Mouse (Mus musculus): ENCODE measurements around the gene Nnmt.

Gene Nnmt

DNA sequence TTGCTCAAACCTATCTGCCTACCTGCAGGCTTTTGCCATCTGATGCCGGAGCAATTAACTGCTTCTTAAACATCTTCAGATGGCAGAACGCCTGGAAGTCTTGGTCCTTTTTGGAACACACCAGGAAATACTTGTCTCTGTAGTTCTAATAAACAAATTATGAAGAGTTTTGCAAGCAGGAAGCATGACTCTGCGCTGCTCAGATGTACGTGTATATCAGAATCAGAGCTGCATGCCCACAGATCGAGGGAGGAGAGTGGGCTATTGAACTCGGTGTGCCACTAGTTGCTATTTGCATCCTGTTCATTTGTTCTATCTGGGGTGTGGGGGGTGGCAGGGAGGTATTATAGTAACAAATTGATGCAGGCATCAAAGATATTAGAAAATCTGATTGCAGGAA lies 28.2 kb upstream of the Nnmt start:
- DNase-seq, result no peak

DNA sequence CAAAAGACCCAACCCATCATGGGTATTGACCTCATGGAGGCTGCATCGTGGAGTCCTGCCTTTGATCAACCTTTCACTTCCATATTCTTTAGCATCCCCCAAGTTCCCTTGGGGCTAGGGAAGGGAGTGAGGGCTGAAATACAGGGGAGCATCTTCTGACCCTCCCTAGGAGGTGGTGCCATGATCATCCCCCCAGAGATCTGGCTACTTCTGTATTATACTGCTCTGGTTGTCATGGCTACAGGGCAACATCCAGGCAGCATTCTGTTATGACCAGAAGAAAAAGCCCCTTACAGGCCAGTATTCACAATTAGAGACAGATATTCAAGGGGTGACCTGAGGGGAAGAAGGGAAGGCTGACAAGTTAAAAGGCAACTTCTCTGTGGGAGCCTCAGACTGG lies 14.3 kb upstream of the Nnmt start:
- no peak for DNase-seq

DNA sequence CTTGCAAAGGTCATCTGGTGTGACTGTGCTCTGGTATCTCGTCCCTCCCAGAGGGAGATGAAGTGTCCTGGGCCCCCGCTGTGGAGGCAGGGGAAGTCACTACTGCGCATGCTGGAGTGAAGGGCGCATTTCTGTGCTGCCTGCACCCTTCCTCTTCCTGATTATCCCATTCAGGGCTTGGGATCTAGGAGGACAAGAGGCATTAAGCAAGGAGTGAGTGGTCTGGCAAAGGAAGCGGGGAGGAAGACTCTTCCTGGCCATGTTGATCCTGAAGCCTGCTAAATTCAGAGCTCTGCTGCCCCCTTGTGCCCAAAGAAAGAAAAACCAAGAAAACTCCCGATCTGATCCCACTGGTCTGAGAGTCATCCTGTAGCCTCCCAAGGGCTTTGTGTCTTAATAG lies 13.6 kb upstream of the Nnmt start:
- DNase-seq, result peak; percentile 76

DNA sequence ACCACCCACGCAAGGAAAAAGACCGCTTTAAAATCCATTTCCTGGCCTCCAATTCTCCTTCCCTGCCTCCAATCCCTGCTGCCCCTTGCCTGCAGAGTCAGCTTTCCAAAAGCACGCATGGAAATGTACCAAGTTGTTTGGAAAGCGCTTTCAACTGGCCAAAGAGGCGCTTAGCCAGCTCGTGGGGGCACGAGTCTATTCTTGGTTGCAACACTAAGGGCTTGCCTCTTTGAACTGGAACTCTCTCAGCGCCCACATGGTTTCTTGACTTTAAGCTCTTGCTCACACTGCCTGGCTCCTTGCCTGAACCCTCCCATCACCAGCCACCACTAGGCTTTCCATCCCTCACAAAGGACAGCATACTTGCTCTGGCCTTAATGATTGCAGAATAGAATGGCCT lies 13.2 kb upstream of the Nnmt start:
- DNase-seq, result peak; percentile 28

DNA sequence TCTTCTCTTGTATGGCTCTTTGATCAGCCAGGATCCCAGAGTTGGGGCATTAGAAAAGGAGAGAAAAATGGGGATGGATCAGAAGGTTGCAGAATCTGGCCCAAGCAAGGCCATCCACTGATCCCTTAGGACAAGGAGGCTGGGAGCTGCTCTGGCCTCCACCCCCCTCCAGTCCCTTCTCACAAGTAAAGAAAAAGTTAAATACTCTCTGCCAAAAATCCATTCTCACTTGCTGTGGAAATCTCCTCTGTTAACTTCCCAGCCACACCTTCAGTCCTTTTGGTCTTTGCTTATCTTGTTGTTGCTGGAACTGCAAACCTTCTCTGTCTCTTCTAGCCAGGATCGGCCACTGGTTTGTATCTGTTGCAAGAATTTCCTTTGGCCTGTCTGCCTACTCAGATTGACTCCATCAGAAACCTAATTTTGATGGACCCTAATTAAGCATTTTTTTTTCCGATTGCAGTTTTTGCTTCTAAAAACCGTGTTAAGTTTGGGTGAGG lies 12.6 kb upstream of the Nnmt start:
- no peak for DNase-seq

DNA sequence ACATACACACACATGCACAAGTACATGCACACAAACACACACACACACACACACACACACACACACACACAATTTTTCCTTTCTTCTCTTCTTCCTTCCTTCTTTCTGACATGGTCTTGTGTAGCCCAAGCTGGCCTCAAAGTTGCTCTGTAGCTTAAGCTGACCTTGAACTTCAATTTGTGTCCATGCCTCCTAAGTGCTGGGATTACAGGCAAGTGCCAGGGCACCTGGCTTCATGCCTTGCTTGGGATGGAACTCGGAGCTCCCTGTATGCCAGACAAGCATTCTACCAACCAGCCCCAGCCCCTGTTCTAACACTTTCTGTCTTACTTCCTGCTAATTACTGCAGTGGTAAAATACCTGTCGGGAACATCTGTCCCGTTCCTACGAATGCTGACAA lies 8.3 kb upstream of the Nnmt start:
- no peak for DNase-seq

DNA sequence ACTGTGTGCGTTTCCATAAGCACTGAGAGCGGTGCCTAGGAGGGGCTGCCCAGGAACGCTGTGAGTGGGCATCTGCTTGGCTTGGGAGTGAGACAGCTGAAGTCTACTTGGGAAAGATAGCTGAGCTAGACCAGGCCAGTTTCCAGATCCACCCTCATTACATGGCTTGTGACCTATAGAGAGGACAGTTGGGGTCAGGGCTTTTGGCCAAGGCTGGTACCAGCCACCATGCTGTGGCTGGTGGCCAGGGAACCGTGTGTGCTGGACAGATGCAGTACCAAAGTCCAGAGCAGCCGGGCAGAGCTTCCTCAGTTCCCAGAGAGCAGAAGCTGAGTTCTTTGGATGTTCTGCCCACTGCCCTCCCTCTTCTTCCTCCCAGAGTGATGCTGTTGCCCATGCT lies 7.6 kb upstream of the Nnmt start:
- DNase-seq, result peak; percentile 18

DNA sequence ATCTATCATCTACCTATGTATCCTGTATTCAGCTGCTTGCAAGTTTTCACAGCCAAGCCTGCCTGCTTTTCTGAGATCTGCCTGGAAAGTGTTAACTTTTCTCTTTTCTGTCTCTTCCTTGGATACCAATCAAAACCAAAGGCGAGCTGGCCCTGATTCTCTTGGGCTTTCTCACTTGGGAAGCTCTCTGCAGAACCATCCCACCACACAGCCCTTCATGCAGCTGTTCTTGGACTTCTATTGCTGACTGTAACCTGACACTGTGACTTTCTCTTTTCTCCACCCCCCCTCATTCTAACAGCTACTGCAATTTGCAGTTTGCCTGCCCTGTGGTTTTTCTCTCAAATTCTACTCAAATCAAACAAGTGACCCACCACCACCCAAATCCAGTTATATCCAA lies 6.1 kb upstream of the Nnmt start:
- DNase-seq, result no peak

DNA sequence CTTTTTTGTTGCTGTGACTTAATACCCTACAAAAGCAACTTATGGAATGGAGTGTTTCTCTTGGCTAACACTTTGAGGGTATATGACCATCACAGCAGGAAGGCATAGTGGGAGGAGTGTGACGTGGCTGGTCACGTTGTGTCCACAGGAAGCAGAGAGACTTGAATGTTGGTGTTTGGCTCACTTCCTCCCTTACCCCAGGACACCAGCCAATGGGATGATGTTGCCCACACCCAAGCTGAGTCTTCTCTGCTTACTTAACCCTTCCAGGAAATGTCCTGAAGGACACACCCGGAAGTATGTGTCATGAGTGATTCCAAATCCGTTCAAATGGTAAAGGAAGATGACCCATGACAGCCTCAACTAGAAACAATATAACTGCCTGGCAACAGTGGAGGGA lies 4.8 kb upstream of the Nnmt start:
- no peak for DNase-seq

DNA sequence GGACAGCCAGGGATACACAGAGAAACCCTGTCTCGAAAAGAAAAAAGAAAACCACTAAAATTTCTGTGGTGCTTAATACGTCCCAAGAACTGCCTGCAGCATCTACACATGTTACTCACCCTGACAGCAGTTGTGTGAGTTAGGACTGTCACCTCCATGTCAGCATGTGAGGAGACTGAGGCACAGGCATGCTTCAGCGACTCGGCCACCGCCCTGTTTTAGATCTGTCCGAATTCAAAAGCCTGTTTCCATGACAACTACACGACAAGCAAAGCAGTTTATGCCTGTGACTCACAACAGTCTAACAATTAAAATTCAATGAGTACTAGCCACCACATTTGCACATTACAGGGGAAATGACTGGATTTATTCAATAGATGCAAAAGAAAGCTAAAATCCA lies 2.5 kb upstream of the Nnmt start:
- no peak for DNase-seq

DNA sequence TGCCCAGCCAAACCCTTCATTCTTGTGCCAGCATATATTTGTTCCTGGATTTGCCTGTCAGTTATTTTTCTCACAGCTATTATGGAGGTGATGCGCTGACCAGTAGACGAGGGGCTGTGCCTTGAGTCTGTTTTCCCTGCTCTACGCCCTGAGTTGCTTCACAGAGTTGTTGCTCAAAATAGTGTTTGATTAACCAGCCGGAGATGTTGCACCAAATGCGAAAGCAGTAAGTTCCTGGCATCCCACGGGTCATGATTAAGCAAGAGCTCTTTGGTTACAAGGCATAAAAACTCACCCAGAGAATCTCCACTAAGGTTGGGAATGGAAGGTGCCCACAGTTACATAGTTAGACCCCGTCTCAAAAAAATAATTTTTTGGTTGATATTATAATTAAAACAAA lies 1.2 kb upstream of the Nnmt start:
- no peak for DNase-seq

DNA sequence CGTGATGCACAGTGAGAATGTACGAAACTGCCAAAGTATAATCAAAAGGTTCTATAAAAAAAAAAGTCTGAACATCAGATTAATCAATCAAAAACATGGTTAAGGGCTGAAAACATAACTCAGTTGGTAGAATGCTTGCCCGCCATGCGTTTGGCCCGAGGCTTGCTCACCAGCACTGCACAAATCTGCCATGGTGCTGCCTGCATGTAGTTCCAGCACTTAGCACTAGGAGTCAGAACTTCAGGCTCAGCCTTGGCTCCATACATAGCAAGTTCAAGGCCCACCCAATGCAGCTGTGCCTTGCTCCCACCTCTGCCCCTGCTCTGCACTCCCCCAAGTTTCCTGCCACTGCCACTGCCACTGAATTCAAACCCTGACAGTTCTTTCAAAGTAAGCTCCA lies 744 bp upstream of the Nnmt start:
- DNase-seq, result no peak

DNA sequence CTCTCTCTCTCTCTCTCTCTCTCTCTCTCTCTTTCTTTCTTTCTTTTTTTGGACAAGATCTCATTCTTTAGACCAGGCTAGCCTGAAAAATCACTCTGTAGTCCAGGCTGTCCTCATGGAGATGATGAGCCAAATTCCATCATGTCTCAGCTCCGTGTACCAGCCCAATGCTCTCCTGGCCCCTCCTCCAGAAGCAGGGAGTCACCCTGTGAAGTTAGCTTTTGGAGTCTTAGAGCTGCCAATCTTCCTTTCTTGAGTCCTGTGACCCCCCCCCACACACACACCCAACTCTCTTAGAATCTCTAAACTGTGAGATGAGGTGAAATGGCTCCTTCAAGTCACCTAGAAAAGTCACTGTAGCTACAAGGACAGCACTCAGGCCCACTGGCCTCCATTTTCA lies 727 bp downstream of the Nnmt start:
- DNase-seq, result no peak

DNA sequence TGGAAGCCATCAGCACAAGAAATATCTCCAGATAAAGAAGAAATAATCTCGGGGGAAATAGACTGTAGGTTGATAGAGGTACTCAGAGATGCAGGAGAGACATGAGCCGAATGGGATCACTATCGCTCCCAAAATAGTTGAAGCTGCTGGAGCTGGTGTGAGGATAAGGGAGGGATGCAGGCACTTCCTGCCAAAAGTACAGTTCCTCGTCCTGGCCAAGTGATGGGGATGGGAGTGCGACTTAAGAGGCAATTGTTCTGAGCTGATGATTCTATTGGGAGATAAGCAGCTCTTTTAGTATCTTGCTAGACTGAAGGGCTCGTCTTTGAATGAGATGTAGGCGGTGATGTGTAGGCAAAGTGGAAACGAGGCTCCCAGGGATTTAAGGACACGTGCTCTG lies 4.1 kb downstream of the Nnmt start:
- DNase-seq, result no peak

DNA sequence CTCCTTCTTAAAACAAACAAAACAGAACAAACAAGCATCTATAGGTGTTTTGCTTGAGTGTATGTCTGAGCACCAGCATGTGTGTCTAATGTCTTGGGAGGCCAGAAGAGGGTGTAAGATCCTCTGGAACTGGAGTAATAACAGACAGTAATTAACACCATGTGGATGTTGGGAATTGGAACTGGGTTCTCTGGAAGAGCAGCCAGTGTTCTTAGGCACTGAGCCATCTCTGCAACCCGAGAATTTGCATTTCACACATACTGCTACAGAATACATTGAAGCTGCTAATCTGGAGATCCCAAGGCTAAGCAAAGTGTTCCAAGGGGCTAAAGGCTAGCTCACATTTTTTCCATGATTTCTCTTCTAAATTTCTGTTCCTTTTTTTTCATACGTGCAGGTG lies 4.9 kb downstream of the Nnmt start:
- DNase-seq, result no peak

DNA sequence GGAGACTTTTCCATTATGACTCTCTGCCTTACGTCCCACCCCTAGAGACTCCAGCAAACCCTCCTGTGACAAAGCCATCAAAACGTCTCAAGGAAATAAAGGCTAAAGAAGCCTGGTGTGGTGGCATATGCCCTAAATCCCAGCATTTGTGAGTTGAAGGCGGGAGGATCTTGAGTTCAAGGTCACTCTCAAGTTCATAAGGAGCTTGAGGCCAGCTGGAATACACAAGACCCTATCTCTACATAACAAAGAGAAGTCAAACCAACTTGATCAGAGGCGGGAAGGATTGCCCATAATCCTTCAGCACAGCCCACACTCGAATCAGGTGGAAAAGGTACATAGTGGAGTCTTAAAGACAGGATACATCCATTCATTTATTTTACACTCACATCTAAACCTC lies 7.5 kb downstream of the Nnmt start:
- no peak for DNase-seq

DNA sequence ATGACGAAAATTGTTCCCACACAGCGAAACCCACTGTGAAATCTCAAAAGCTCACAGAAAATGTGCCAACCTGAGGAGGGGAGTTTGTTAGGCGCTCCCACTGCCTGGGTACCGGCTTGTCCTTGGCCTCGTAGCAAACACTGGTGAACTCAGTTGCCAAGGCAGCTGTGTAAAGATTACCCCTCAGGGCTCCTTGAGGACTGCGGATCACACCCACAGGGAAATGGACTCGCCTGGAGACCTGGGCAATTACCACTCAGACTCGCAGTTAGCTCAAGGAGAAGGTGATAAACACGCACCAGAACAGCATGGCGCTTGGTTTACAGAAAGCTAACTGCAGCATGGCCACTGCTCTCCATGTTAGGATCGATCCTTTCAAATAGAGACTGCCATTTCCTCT lies 8.0 kb downstream of the Nnmt start:
- DNase-seq, result no peak

DNA sequence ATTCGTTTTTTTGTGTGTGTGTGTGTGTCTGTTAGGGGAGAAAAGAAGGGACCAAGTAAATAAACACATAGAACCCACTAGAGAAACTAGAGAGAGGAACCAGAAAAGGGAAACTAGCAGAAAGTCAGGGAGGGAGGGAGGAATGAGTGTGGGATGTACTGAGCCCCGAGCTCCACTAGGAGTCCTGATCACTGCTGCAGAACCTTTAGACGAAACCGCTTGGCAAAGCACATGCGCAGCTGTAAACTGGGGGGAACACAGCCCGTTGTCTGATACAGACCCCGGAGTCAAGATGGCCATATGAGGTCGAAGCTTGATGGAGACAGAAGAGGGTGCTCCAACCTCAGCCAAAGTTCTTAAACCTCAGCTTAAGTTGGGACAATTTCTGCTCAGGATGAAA lies 11.0 kb downstream of the Nnmt start:
- no peak for DNase-seq

DNA sequence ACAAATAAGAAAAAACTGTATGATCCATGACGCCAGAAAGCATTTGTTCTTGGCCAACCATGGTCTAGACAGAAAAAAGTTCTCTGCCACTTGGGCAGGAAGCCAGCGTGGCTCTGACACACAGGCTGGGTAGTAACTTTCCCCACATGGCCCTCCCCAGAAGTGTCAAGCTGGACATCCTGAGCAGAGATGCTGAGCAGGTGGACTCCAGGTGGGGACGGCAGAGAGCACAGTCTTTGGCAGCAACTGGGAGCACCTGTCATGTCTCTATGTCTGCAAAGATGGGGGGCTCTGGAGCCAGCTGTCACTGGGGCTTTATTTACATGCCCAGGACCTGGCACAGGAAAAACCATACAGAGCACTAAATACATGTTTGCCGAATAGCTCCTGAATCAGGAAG lies 14.3 kb downstream of the Nnmt start:
- no peak for DNase-seq

DNA sequence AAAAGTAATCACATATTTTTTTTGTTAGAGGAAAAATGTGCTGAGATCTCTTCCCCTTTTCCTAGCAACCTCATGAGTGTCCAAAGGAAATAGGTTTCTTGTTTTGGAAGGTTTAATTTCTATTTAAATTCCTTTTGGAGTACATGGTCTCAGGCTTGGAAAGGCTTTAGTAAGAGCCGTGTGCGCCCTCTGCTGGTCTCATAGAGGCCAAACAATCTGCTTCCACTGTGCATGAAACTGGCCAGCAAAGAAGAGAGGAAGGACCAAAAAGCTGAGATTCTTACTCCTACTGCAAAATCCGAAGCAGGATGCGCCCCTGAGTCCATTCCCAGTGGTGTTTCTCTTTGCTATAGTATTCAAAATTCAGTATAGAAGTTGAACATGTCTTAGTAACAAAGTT lies 18.6 kb downstream of the Nnmt start:
- peak; percentile 64 for DNase-seq

DNA sequence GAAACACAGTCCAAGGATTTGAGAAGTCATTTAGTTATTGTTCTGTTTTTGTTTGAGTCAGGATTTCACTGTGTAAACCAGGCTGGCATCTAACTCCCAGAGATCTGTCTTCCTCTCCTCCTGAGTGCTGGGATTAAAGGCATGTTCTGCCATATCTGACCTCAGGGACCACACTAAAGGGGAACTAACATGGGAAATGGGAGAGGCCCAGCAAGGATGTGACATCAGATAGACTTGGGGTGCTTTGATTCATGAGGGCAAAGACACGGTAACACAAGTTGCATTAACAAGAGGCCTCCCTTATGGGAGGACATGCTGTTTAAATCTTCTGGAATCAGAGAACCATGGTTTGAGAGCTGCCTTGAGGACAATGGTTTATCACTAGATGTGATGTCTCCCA lies 24.1 kb downstream of the Nnmt start:
- DNase-seq, result no peak

DNA sequence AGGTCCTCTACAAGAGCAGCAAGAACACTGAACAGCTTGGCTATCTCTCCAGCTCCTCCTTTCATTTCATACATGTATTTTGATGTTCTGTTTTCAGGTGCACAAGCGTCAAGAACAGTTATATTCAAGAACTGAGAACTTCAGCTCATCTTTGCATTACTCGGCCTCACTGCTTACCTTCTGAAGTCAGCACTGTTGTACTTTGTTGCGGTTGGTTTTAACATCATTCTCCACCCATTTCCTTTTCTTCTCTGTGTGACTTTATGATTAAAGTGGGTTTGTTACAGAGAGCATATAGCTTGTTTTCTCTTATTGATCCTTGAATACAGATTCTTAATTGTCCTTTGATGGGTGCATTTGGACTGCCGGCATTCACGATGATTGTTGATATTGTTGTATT lies 42.6 kb downstream of the Nnmt start:
- DNase-seq, result no peak

DNA sequence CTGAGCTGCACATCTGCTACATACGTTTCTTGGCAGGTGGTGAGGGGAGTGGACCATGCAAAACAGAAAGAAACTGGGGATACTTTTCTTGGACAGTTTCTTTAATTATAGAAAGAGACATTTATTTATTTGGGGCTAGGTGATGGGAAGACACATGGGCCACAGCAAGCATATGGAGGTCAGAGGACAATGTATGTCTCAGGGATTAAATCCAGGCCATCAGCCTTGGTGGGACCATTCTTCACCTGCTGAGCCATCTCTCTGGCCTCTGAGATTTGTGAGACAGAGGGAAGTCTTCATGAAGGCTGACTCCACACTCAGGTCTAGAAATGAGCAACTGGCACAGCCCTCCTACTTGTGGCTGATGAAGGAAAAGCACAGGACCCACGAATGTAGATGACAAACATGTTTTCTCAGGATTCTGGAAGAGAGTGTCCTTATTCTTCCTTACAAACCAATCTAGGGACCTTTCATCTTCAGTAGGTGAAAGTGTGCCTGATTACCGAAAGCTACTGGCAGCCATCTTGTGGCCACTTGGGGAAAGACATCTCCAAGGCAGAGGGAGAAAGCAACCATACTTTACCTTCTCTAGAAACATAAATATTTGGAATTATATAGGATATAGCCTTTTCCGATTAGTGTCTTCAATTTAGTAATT lies 45.3 kb downstream of the Nnmt start:
- DNase-seq, result peak; percentile 39

DNA sequence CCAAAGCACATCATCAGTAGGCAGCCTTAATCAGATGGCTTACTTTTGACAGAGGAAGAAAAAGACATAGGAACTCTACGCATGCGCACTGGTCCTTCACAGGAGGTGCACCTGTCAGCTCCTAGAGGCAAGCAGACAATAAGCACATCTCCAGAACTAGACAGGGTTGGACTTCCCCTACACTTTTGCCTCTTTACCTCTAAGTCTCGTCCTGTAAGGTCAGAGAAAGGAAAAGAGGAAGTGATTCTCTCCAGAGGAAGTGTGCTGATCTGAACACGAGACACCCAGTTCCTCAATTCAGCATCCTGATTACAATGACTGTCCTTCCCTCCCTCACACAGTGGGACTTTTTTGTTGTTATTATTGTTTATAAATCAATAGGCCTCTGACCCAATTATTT lies 46.3 kb downstream of the Nnmt start:
- DNase-seq, result no peak

DNA sequence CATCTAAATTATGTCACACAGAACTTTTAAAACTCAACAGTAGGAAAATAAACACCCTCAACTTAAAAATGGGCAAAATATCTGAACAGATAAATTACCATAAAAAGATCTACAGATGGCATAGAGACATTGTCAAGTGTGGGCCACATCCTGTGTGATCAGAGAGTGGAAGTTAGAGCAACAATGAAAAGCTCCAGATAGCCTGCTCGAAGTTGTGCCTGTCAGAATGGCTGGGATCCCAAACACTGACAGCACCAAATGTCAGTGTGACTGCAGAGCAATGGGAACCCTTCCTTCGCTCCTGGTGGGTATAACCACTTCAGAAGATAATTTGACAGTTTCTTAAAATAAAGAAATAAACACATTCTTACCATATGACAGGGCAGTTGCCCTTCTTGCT lies 55.9 kb downstream of the Nnmt start:
- no peak for DNase-seq

DNA sequence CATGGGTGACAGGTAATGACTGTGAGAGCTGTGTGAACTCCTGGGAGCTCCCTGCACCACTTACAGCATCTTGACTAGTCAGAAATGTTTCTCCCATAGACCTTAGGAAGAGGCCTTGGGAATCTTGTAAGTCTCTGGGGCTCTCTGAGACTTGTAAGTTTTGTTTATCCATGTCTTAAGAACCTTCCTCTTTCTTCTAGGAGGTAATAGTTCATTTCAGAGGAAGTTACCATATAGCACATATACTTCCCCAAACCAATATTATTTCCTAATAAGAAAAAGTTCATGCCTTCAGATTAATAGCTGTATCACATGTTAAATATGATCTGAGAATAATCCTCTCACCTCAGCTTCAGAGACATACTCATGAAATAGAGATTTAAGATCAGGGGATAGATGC lies 57.7 kb downstream of the Nnmt start:
- no peak for DNase-seq

Measured in kidney, postnatal 14 days (tissue).